Mouse (Mus musculus): Measurements from ENCODE around the gene Tmem106b. TPM values are rescaled to one million over a fixed set of nuclear protein-coding genes. Genes with fewer than 3 reads are reported as not detected.

Tmem106b gene
- total and polyA plus RNA-seq, 3 experiments, result 14.2 to 144 (median 16.6) TPM

DNA sequence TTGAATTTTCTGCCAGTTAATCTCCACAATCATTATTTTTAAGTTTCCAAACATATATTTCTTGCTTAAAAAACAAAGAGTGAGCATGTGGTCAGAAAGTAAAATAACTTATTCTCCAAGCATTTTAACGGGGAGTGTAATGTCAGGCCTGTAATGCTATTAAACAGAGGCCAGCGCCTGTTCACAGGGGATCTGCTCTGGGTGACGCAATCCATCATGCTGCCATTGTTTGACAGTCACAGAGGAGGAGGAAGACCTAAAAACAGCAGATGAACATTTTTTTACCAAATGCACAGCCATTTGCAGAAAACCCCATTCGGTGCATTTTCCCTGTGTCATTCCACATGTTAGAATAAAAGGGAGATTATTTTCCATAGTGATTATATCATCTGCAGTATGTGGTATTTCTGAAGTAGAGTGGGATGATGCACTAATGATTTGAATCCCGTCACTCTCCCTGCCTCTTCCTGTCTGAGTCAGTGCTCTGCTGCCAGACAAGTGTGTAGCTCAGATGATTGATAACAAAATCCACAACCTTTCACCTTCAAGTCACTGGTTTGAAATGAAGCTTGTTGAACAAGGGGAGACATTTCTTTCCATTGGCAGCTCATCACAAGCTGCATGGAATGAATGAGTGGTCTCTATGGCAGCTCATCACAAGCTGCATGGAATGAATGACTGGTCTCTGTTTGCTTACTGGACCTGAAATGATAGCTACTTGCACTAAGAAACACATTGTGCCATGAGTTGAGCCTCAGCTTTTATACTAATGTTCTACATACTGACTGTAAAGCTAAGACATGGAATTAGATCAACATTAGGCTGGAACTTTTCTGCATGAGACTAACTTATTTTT is 48.1 kb upstream of the Tmem106b start:
- H3K9me3 ChIP-seq (replicated peaks; ENCODE audit: insufficient read depth, low read length), result no peaks in the 10 kb centered on the region
- no peaks in the 10 kb centered on the region; a peak in 1 of 4 replicates for H3K27me3 ChIP-seq (ENCODE audit: control insufficient read depth in 1 of 2, insufficient read depth in 2 of 2, low read length in 2 of 2)
- no peak overlapping the region for H3K4me3 ChIP-seq (ENCODE audit: control insufficient read depth in 1 of 2, insufficient read depth in 1 of 2, low read depth in 2 of 2, low read length in 2 of 2)
- no peaks in the 10 kb centered on the region for H3K79me2 ChIP-seq (ENCODE audit: control insufficient read depth, insufficient read depth, low read length, poor library complexity)
- DNase-seq (ENCODE audit: low read depth, low spot score), result no peak
- H3K9ac ChIP-seq (ENCODE audit: control insufficient read depth, low read depth, low read length, poor library complexity, severe bottlenecking), result no peak overlapping the region
- no peaks in the 10 kb centered on the region for H3K4me1 ChIP-seq (ENCODE audit: control insufficient read depth in 1 of 2, insufficient read depth in 2 of 2, low read length in 2 of 2)
- no peak overlapping the region for H3K27ac ChIP-seq (ENCODE audit: control insufficient read depth, low read depth, low read length)
- H3K36me3 ChIP-seq (ENCODE audit: control insufficient read depth in 1 of 2, insufficient read depth in 2 of 2, low read length in 2 of 2), result no peaks in the 10 kb centered on the region
- no peak for TF ChIP-seq ZC3H11A (IDR thresholded peaks at IDR 0.05; ENCODE audit: low read depth, low read length)
- TF ChIP-seq EP300 (IDR thresholded peaks at IDR 0.05; ENCODE audit: low read depth in 1 of 2, low read length in 2 of 2), result no peak
- no peak for TF ChIP-seq CHD1 (IDR thresholded peaks at IDR 0.05; ENCODE audit: low read depth, low read length)
- no peak for TF ChIP-seq USF1 (IDR thresholded peaks at IDR 0.05; ENCODE audit: low read depth, low read length)
- no peak for TF ChIP-seq USF2 (IDR thresholded peaks at IDR 0.05; ENCODE audit: borderline replicate concordance in 1 of 2, insufficient read depth in 1 of 2, low read depth in 1 of 2, low read length in 2 of 2)
- no peak for TF ChIP-seq MEF2A (IDR thresholded peaks at IDR 0.05; ENCODE audit: extremely low read depth, insufficient replicate concordance, low read depth, low read length, poor library complexity, severe bottlenecking)
- no peak for TF ChIP-seq RCOR1 (IDR thresholded peaks at IDR 0.05; ENCODE audit: low read depth, low read length)
- no peak for TF ChIP-seq TBP (IDR thresholded peaks at IDR 0.05; ENCODE audit: low read depth, low read length)
- no peak for TF ChIP-seq UBTF (IDR thresholded peaks at IDR 0.05; ENCODE audit: borderline replicate concordance, insufficient read depth, low read depth, low read length)
- TF ChIP-seq MYC (IDR thresholded peaks at IDR 0.05; ENCODE audit: low read depth, low read length), result no peak
- no peak for TF ChIP-seq RAD21 (IDR thresholded peaks at IDR 0.05; ENCODE audit: low read depth, low read length)
- no peak for TF ChIP-seq NRF1 (IDR thresholded peaks at IDR 0.05; ENCODE audit: insufficient read depth, low read depth, low read length, poor library complexity, severe bottlenecking)
- TF ChIP-seq NELFE (IDR thresholded peaks at IDR 0.05; ENCODE audit: low read depth, low read length), result no peak
- no peak for TF ChIP-seq MAFK (IDR thresholded peaks at IDR 0.05; ENCODE audit: borderline replicate concordance, low read depth, low read length)
- TF ChIP-seq HCFC1 (IDR thresholded peaks at IDR 0.05; ENCODE audit: low read depth, low read length), result no peak

DNA sequence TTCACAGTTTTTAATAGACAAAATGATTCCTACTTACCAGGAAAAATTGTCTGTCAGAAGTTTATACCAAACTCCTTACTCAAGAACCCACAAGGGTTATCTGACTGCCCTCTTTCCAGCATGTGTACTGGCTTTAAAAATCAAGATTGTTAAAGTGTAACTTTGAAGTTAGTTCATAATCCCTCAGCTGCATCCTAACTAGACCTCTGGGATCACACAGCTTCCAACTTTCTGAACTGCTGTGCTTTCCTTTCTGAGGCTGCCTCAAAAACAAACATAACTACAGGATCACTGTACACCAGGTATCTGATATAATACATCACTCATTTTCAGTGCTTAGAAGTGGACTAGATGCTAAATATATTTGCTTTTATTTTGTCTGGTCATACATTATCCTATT is 39.0 kb upstream of the Tmem106b start:
- no peak overlapping the region for H3K9ac ChIP-seq (ENCODE audit: control insufficient read depth, low read depth, low read length, poor library complexity, severe bottlenecking)
- TF ChIP-seq GABPA (IDR thresholded peaks at IDR 0.05; ENCODE audit: low read depth, low read length), result no peak
- no peak for TF ChIP-seq POLR2AphosphoS5 (IDR thresholded peaks at IDR 0.05; ENCODE audit: borderline replicate concordance, low read depth, low read length)
- no peak for TF ChIP-seq RCOR1 (IDR thresholded peaks at IDR 0.05; ENCODE audit: low read depth, low read length)
- no peak for TF ChIP-seq UBTF (IDR thresholded peaks at IDR 0.05; ENCODE audit: borderline replicate concordance, insufficient read depth, low read depth, low read length)
- TF ChIP-seq JUND (IDR thresholded peaks at IDR 0.05; ENCODE audit: low read depth, low read length), result no peak
- no peak for TF ChIP-seq NELFE (IDR thresholded peaks at IDR 0.05; ENCODE audit: low read depth, low read length)
- no peak for TF ChIP-seq CHD1 (IDR thresholded peaks at IDR 0.05; ENCODE audit: low read depth, low read length)
- no peak for TF ChIP-seq ETS1 (IDR thresholded peaks at IDR 0.05; ENCODE audit: low read depth, low read length)
- no peak for TF ChIP-seq CTCF (IDR thresholded peaks at IDR 0.05 in 2 of 3, conservative IDR thresholded peaks at IDR 0.05 in 1 of 3; ENCODE audit: control insufficient read depth in 1 of 3, insufficient read depth in 1 of 3, low read depth in 2 of 3, low read length in 3 of 3, poor library complexity in 1 of 3, severe bottlenecking in 1 of 3)
- no peak for TF ChIP-seq USF2 (IDR thresholded peaks at IDR 0.05; ENCODE audit: borderline replicate concordance in 1 of 2, insufficient read depth in 1 of 2, low read depth in 1 of 2, low read length in 2 of 2)
- no peak for TF ChIP-seq ZC3H11A (IDR thresholded peaks at IDR 0.05; ENCODE audit: low read depth, low read length)
- TF ChIP-seq ZKSCAN1 (IDR thresholded peaks at IDR 0.05; ENCODE audit: low read depth, low read length), result no peak
- no peak for TF ChIP-seq E2F4 (IDR thresholded peaks at IDR 0.05; ENCODE audit: borderline replicate concordance, low read depth, low read length)
- TF ChIP-seq POLR2AphosphoS2 (IDR thresholded peaks at IDR 0.05; ENCODE audit: low read length), result no peak
- TF ChIP-seq ZMIZ1 (IDR thresholded peaks at IDR 0.05; ENCODE audit: low read depth, low read length), result no peak
- TF ChIP-seq MYC (IDR thresholded peaks at IDR 0.05; ENCODE audit: low read depth, low read length), result no peak
- no peak for DNase-seq (ENCODE audit: low read depth, low spot score)
- H3K9me3 ChIP-seq (replicated peaks; ENCODE audit: insufficient read depth, low read length), result no peaks in the 10 kb centered on the region
- no peaks in the 10 kb centered on the region for H3K4me1 ChIP-seq (ENCODE audit: control insufficient read depth in 1 of 2, insufficient read depth in 2 of 2, low read length in 2 of 2)
- H3K36me3 ChIP-seq (ENCODE audit: control insufficient read depth in 1 of 2, insufficient read depth in 2 of 2, low read length in 2 of 2), result no peaks in the 10 kb centered on the region
- no peaks in the 10 kb centered on the region for H3K79me2 ChIP-seq (ENCODE audit: control insufficient read depth, insufficient read depth, low read length, poor library complexity)
- no peak overlapping the region for H3K4me3 ChIP-seq (ENCODE audit: control insufficient read depth in 1 of 2, insufficient read depth in 1 of 2, low read depth in 2 of 2, low read length in 2 of 2)
- H3K27me3 ChIP-seq (ENCODE audit: control insufficient read depth in 1 of 2, insufficient read depth in 2 of 2, low read length in 2 of 2), result no peaks in the 10 kb centered on the region
- H3K27ac ChIP-seq (ENCODE audit: control insufficient read depth, low read depth, low read length), result no peak overlapping the region

Measured in MEL (cell line).